Mouse (Mus musculus): ENCODE results near the gene Prrg2. TPM values are rescaled to one million over a fixed set of nuclear protein-coding genes. Genes with fewer than 3 reads are reported as not detected.

The Prrg2 gene
- total RNA-seq, 1 experiment = 11.4 TPM

DNA sequence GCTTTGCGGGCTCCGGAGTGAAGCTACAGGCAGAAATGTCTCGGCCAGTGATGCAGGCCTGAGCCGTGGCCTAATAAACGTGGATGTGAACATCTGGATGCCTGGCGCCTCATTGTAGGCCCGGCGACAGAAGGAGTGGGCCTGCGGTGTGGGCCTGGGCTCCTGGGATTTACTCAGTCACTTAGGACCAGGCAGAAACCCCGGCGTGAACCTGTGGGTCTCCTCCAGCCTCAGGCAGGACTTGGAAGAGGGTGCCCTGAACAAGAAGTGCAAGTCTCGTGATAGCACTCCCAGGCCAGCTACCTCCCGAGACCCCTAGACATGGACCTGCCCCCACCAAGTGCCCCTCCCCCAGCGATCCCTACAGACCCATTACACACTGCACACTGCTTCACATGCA lies 14.8 kb upstream of the Prrg2 start:
- DNase-seq (ENCODE audit: low read depth, low spot score) = no peak
- in situ Hi-C loops (cut with MboI; ENCODE audit: low sequenced_read_pairs in 2 of 2, unreplicated experiment in 2 of 2) = loop anchor here in 1 of 2 experiments (5.0 kb wide), 1 partner anchor 55 kb away; no protein-coding TSS in a partner anchor
- Histone ChIP-seq H3K9me3 (ENCODE audit: control insufficient read depth, insufficient read depth, low read depth, low read length) (no peaks in the 10 kb centered on the region), H3K4me3 (ENCODE audit: insufficient read depth in 1 of 2, low read depth in 1 of 2, low read length in 2 of 2, poor library complexity in 1 of 2, severe bottlenecking in 1 of 2) (no peak overlapping the region), H3K27ac (ENCODE audit: insufficient read depth, low read depth, low read length, poor library complexity, severe bottlenecking) (no peak overlapping the region), H3K9ac (ENCODE audit: insufficient read depth, low read depth, low read length, poor library complexity, severe bottlenecking) (peak overlapping the region; percentile 34; the same call in 1 of the 2 replicates), H3K4me1 (ENCODE audit: control insufficient read depth in 2 of 2, insufficient read depth in 2 of 2, low read length in 2 of 2, poor library complexity in 1 of 2) (peaks cover 4 to 27% of the 10 kb centered on the region in 2 experiments; a peak in 3 of 4 replicates), H3K36me3 (ENCODE audit: control insufficient read depth, insufficient read depth, low read length, poor library complexity, severe bottlenecking) (peaks cover 24% of the 10 kb centered on the region)
- TF ChIP-seq HCFC1 (IDR thresholded peaks at IDR 0.05; ENCODE audit: borderline replicate concordance, insufficient read depth, low read length) (no peak), CHD2 (IDR thresholded peaks at IDR 0.05; ENCODE audit: low read depth, low read length) (no peak), ZNF384 (IDR thresholded peaks at IDR 0.05; ENCODE audit: low read depth, low read length) (no peak), ZC3H11A (IDR thresholded peaks at IDR 0.05; ENCODE audit: borderline replicate concordance, low read depth, low read length) (no peak), MAFK (IDR thresholded peaks at IDR 0.05; ENCODE audit: insufficient read depth, low read depth, low read length) (no peak)

GRCm38 (mm10) chr7:45076501-45076900 lies 14.0 kb upstream of the Prrg2 start:
- Histone ChIP-seq H3K4me1 (ENCODE audit: control insufficient read depth in 2 of 2, insufficient read depth in 2 of 2, low read length in 2 of 2, poor library complexity in 1 of 2) (peaks cover 5 to 27% of the 10 kb centered on the region in 2 experiments; a peak in 3 of 4 replicates), H3K4me3 (ENCODE audit: insufficient read depth in 1 of 2, low read depth in 1 of 2, low read length in 2 of 2, poor library complexity in 1 of 2, severe bottlenecking in 1 of 2) (peak overlapping the region in 1 of 2 experiments; percentile 41; a peak in 1 of 4 replicates), H3K27ac (ENCODE audit: insufficient read depth, low read depth, low read length, poor library complexity, severe bottlenecking) (no peak overlapping the region), H3K36me3 (ENCODE audit: control insufficient read depth, insufficient read depth, low read length, poor library complexity, severe bottlenecking) (peaks cover 24% of the 10 kb centered on the region), H3K9me3 (ENCODE audit: control insufficient read depth, insufficient read depth, low read depth, low read length) (no peaks in the 10 kb centered on the region), H3K9ac (ENCODE audit: insufficient read depth, low read depth, low read length, poor library complexity, severe bottlenecking) (peak overlapping the region; percentile 16; the same call in 1 of the 2 replicates)
- in situ Hi-C loops (cut with MboI; ENCODE audit: low sequenced_read_pairs in 2 of 2, unreplicated experiment in 2 of 2) = loop anchor here in 1 of 2 experiments (5.0 kb wide), 1 partner anchor 56 kb away; no protein-coding TSS in a partner anchor
- DNase-seq (ENCODE audit: low read depth, low spot score) = no peak
- no peak for TF ChIP-seq MAFK (IDR thresholded peaks at IDR 0.05; ENCODE audit: insufficient read depth, low read depth, low read length)
- no peak for TF ChIP-seq HCFC1 (IDR thresholded peaks at IDR 0.05; ENCODE audit: borderline replicate concordance, insufficient read depth, low read length)
- TF ChIP-seq ZC3H11A (IDR thresholded peaks at IDR 0.05; ENCODE audit: borderline replicate concordance, low read depth, low read length) = no peak

- TF ChIP-seq HCFC1 (IDR thresholded peaks at IDR 0.05; ENCODE audit: borderline replicate concordance, insufficient read depth, low read length) (no peak), MAFK (IDR thresholded peaks at IDR 0.05; ENCODE audit: insufficient read depth, low read depth, low read length) (no peak), ZC3H11A (IDR thresholded peaks at IDR 0.05; ENCODE audit: borderline replicate concordance, low read depth, low read length) (no peak), CHD2 (IDR thresholded peaks at IDR 0.05; ENCODE audit: low read depth, low read length) (no peak), ZNF384 (IDR thresholded peaks at IDR 0.05; ENCODE audit: low read depth, low read length) (no peak)
- no peak overlapping the region for H3K27ac ChIP-seq (ENCODE audit: insufficient read depth, low read depth, low read length, poor library complexity, severe bottlenecking)
- H3K4me1 ChIP-seq (ENCODE audit: control insufficient read depth in 2 of 2, insufficient read depth in 2 of 2, low read length in 2 of 2, poor library complexity in 1 of 2) = peaks cover 5 to 25% of the 10 kb centered on the region in 2 experiments; a peak in 3 of 4 replicates
- H3K36me3 ChIP-seq (ENCODE audit: control insufficient read depth, insufficient read depth, low read length, poor library complexity, severe bottlenecking) = peaks cover 24% of the 10 kb centered on the region
- H3K9ac ChIP-seq (ENCODE audit: insufficient read depth, low read depth, low read length, poor library complexity, severe bottlenecking) = no peak overlapping the region
- no peak for DNase-seq (ENCODE audit: low read depth, low spot score)
- H3K4me3 ChIP-seq (ENCODE audit: insufficient read depth in 1 of 2, low read depth in 1 of 2, low read length in 2 of 2, poor library complexity in 1 of 2, severe bottlenecking in 1 of 2) = no peak overlapping the region
- in situ Hi-C loops (cut with MboI; ENCODE audit: low sequenced_read_pairs in 2 of 2, unreplicated experiment in 2 of 2) = loop anchor here in 1 of 2 experiments (5.0 kb wide), 1 partner anchor 57 kb away; no protein-coding TSS in a partner anchor
- H3K9me3 ChIP-seq (ENCODE audit: control insufficient read depth, insufficient read depth, low read depth, low read length) = no peaks in the 10 kb centered on the region
Measured at GRCm38 (mm10) chr7:45075405-45075804, 12.9 kb upstream of the Prrg2 start.

DNA sequence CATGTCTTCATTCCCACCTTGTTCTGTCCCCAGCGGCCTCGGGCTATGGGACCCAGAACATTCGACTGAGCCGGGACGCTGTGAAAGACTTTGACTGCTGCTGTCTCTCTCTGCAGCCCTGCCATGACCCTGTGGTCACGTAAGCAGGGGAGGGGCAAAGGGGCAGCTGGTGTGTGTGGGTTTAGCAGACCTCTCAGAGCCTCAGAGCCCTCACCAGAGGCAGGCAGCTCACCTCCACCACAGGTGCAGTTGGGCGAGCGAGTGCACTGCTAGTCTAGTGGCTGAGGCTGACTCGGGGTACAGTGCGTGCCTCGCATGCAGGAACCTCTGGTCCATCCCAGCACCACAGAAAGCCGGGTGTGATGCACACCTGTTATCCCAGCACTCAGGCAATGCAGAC lies 11.5 kb upstream of the Prrg2 start:
- H3K9ac ChIP-seq (ENCODE audit: insufficient read depth, low read depth, low read length, poor library complexity, severe bottlenecking) = no peak overlapping the region
- H3K36me3 ChIP-seq (ENCODE audit: control insufficient read depth, insufficient read depth, low read length, poor library complexity, severe bottlenecking) = peaks cover 24% of the 10 kb centered on the region
- no peak for DNase-seq (ENCODE audit: low read depth, low spot score)
- in situ Hi-C loops (cut with MboI; ENCODE audit: low sequenced_read_pairs in 2 of 2, unreplicated experiment in 2 of 2) = no loop called here
- no peaks in the 10 kb centered on the region for H3K9me3 ChIP-seq (ENCODE audit: control insufficient read depth, insufficient read depth, low read depth, low read length)
- peaks cover 5 to 25% of the 10 kb centered on the region in 2 experiments; a peak in 3 of 4 replicates for H3K4me1 ChIP-seq (ENCODE audit: control insufficient read depth in 2 of 2, insufficient read depth in 2 of 2, low read length in 2 of 2, poor library complexity in 1 of 2)
- no peak overlapping the region for H3K27ac ChIP-seq (ENCODE audit: insufficient read depth, low read depth, low read length, poor library complexity, severe bottlenecking)
- TF ChIP-seq HCFC1 (IDR thresholded peaks at IDR 0.05; ENCODE audit: borderline replicate concordance, insufficient read depth, low read length) (no peak), ZC3H11A (IDR thresholded peaks at IDR 0.05; ENCODE audit: borderline replicate concordance, low read depth, low read length) (no peak), ZNF384 (IDR thresholded peaks at IDR 0.05; ENCODE audit: low read depth, low read length) (no peak), MAFK (IDR thresholded peaks at IDR 0.05; ENCODE audit: insufficient read depth, low read depth, low read length) (no peak), CHD2 (IDR thresholded peaks at IDR 0.05; ENCODE audit: low read depth, low read length) (no peak)
- H3K4me3 ChIP-seq (ENCODE audit: insufficient read depth in 1 of 2, low read depth in 1 of 2, low read length in 2 of 2, poor library complexity in 1 of 2, severe bottlenecking in 1 of 2) = peak overlapping the region in 1 of 2 experiments; percentile 3; a peak in 1 of 4 replicates
